Mouse (Mus musculus): ENCODE results near the gene Slc12a7. TPM values are rescaled to one million over a fixed set of nuclear protein-coding genes. Genes with fewer than 3 reads are reported as not detected.

The Slc12a7 gene
- polyA plus RNA-seq, 1 experiment from 2014 or later: 21.5 TPM

GRCm38 (mm10) chr13:73823711-73824110, 90.8 kb downstream of the Slc12a7 start:
- Histone ChIP-seq H3K9ac (no peak overlapping the region), H3K4me1 (peaks cover 13% of the 10 kb centered on the region), H3K4me3 (no peak overlapping the region), H3K36me3 (peaks cover 69% of the 10 kb centered on the region), H3K4me2 (no peak overlapping the region), H3K27ac (no peak overlapping the region), H3K27me3 (no peaks in the 10 kb centered on the region), H3K9me3 (no peaks in the 10 kb centered on the region)
- WGBS: 80% methylated on average over 6 of the region's 6 CpGs
- no peak for ATAC-seq (ENCODE audit: insufficient number of reproducible peaks, insufficient read depth, low FRiP score, low TSS enrichment, low read depth)

DNA sequence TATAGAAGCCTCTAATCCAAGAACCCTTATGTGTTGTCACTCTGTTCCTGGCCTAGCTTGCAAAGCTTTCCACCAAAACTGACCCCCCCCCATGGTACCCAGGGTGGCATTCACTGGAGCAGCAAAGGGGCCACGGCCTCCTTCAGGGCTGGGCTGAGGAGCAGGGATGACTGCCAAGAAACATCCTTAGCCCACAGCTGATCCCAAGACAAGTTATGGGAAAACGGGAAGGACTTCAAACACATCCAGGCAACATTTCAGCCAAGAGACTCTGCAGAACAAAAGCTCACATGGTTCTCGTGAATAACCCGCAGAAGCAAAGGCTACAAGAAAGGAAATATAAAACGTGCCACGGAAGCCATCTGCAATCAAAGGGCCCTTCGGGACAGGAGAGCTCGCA, 94.3 kb downstream of the Slc12a7 start:
- no peaks in the 10 kb centered on the region for H3K27me3 ChIP-seq
- 0 out of 2 replicates have a peak overlapping the region, but pooled peaks have one; percentile 28 for H3K27ac ChIP-seq
- H3K4me1 ChIP-seq: peaks cover 14% of the 10 kb centered on the region
- ATAC-seq (ENCODE audit: insufficient number of reproducible peaks, insufficient read depth, low FRiP score, low TSS enrichment, low read depth): no peak
- no peak overlapping the region for H3K4me3 ChIP-seq
- no peaks in the 10 kb centered on the region for H3K9me3 ChIP-seq
- H3K9ac ChIP-seq: no peak overlapping the region
- no peak overlapping the region for H3K4me2 ChIP-seq
- peaks cover 44% of the 10 kb centered on the region for H3K36me3 ChIP-seq
- 44% methylated on average over 8 of the region's 8 CpGs for WGBS

DNA sequence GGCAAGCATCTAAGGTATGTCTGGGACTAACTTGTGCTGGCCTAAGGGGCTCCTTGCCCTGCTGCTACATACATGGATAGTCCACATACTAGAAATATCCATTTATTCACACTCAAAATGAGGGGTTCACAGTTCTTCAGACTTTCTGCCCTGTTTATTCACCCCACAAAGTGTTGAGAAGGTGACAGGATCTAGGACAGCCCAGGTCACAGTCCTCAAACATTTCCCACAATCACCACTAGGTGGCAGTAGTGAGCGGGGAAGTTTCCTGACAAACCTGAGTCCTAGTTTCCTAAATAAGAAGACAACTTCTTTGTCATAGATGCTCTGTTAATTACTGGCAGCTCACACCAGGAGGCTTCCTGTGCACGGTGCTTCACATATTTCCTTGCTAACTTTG, 98.6 kb downstream of the Slc12a7 start:
- Histone ChIP-seq H3K4me1 (peaks cover 52% of the 10 kb centered on the region), H3K9me3 (no peaks in the 10 kb centered on the region), H3K27ac (no peak overlapping the region), H3K4me2 (no peak overlapping the region), H3K9ac (no peak overlapping the region), H3K27me3 (no peaks in the 10 kb centered on the region), H3K4me3 (no peak overlapping the region), H3K36me3 (peaks cover 3% of the 10 kb centered on the region)
- no peak for ATAC-seq (ENCODE audit: insufficient number of reproducible peaks, insufficient read depth, low FRiP score, low TSS enrichment, low read depth)
- WGBS: 0% methylated on average over 2 of the region's 2 CpGs

DNA sequence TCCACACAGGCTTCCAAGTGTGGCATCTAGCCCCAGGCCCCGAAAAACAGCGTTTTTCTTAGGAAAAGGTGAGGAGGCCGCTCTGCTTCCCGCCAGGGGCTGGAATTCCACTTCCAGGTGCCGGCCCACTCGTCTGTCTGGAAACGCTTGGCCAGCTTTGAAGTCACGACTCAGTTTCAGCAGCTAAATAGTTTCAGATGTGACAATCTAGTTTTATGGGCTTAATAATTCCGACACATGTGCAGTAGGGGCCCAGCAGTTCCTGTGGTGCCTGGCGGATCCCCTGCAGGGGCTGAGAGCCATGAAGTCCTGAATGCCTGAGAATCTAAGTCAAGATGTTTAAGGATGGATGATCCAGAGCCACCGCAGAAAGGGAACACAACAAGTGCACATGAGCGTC, 100.9 kb downstream of the Slc12a7 start:
- H3K27ac ChIP-seq: peak overlapping the region; percentile 65; the same call in 1 of the 2 replicates
- H3K36me3 ChIP-seq: peaks cover 8% of the 10 kb centered on the region
- 20% methylated on average over 12 of the region's 12 CpGs for WGBS
- H3K27me3 ChIP-seq: no peaks in the 10 kb centered on the region
- no peak overlapping the region for H3K4me3 ChIP-seq
- peaks cover 51% of the 10 kb centered on the region for H3K4me1 ChIP-seq
- no peak for ATAC-seq (ENCODE audit: insufficient number of reproducible peaks, insufficient read depth, low FRiP score, low TSS enrichment, low read depth)
- no peak overlapping the region for H3K9ac ChIP-seq
- peak overlapping the region; percentile 24; the same call in 1 of the 2 replicates for H3K4me2 ChIP-seq
- H3K9me3 ChIP-seq: no peaks in the 10 kb centered on the region

DNA sequence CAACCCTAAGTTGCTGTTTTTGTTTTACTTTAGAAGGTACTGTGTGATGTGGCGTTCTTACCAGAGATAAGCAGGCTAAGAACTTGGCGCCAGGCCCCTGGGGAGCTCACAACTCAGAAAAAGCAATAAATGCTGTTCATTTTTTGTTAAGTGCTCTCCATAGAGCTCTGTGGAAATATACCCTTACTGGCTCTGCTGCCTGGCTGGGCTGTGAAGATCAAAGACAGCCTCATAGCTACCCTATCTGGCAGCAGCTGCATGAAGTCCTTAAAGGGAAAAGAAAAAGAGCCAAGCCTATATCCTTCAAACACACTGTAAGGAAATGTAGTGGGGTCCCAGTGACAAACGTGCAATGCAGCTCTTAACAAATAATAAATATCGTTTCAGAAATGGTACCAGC, 102.9 kb downstream of the Slc12a7 start:
- 64% methylated on average over 4 of the region's 4 CpGs for WGBS
- H3K36me3 ChIP-seq: peaks cover 8% of the 10 kb centered on the region; the same call in 1 of the 2 replicates
- no peak overlapping the region for H3K9ac ChIP-seq
- no peak for ATAC-seq (ENCODE audit: insufficient number of reproducible peaks, insufficient read depth, low FRiP score, low TSS enrichment, low read depth)
- peaks cover 61% of the 10 kb centered on the region for H3K4me1 ChIP-seq
- no peaks in the 10 kb centered on the region for H3K9me3 ChIP-seq
- H3K4me2 ChIP-seq: no peak overlapping the region
- H3K27ac ChIP-seq: no peak overlapping the region
- no peak overlapping the region for H3K4me3 ChIP-seq
- H3K27me3 ChIP-seq: no peaks in the 10 kb centered on the region

GRCm38 (mm10) chr13:73836491-73836890, 103.6 kb downstream of the Slc12a7 start:
- Histone ChIP-seq H3K4me1 (peaks cover 61% of the 10 kb centered on the region), H3K4me2 (no peak overlapping the region), H3K4me3 (no peak overlapping the region), H3K27me3 (no peaks in the 10 kb centered on the region), H3K36me3 (peaks cover 8% of the 10 kb centered on the region; the same call in 1 of the 2 replicates), H3K9ac (no peak overlapping the region), H3K9me3 (no peaks in the 10 kb centered on the region), H3K27ac (no peak overlapping the region)
- ATAC-seq (ENCODE audit: insufficient number of reproducible peaks, insufficient read depth, low FRiP score, low TSS enrichment, low read depth): no peak
- WGBS: 81% methylated on average over 6 of the region's 6 CpGs

GRCm38 (mm10) chr13:73837708-73838107, 104.8 kb downstream of the Slc12a7 start:
- H3K4me3 ChIP-seq: no peak overlapping the region
- ATAC-seq (ENCODE audit: insufficient number of reproducible peaks, insufficient read depth, low FRiP score, low TSS enrichment, low read depth): no peak

DNA sequence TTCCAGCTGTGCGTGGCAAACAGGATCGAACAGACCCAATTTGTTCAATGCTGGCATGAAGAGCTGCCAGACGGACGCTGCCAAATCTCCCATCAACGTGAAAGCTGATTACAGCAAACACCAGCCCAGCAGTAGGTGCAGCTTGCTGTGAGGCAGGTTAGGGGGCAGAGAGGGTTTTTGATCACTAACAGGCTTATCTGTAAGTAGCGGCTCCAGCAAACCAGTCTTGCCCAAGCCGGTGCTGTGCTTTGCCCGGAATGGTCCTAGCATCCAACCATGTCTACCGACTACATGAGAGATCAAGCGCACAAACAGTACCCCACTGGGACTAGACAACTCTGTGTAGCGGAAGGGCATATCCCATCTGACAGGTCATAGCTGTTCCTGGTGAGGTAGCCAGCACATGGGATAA, 106.2 kb downstream of the Slc12a7 start:
- Histone ChIP-seq H3K4me3 (no peak overlapping the region), H3K27ac (no peak overlapping the region), H3K36me3 (peaks cover 10% of the 10 kb centered on the region; the same call in 1 of the 2 replicates), H3K27me3 (no peaks in the 10 kb centered on the region), H3K9ac (no peak overlapping the region), H3K4me2 (no peak overlapping the region), H3K9me3 (no peaks in the 10 kb centered on the region), H3K4me1 (peaks cover 46% of the 10 kb centered on the region)
- no peak for ATAC-seq (ENCODE audit: insufficient number of reproducible peaks, insufficient read depth, low FRiP score, low TSS enrichment, low read depth)
- WGBS: 66% methylated on average over 11 of the region's 11 CpGs

More at GRCm38 (mm10) chr13:73837708-73838107, 104.8 kb downstream of the Slc12a7 start:
- WGBS: 81% methylated on average over 8 of the region's 8 CpGs
- H3K27me3 ChIP-seq: no peaks in the 10 kb centered on the region
- H3K36me3 ChIP-seq: peaks cover 8% of the 10 kb centered on the region; the same call in 1 of the 2 replicates
- H3K4me1 ChIP-seq: peaks cover 56% of the 10 kb centered on the region
- no peak overlapping the region for H3K4me2 ChIP-seq
- no peak overlapping the region for H3K27ac ChIP-seq
- no peaks in the 10 kb centered on the region for H3K9me3 ChIP-seq
- H3K9ac ChIP-seq: no peak overlapping the region

DNA sequence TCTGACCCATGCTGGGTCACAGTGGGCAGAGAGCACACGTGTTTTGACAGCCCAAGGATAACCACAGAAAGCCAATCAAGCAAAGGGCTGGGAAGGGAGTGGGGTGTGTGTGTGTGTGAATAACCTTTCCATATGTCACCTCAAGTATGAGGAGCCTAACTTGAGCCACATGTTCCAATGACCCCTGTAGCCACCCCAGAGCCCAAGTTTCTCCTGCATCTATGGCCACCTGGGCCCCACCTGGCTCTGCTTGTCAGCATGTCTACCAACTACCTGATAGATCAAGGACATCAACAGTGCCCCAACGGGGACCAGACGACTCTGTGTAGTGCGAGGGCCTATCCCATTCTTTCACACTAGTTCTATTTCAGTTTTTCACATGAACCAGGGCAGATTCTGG, 106.8 kb downstream of the Slc12a7 start:
- no peak overlapping the region for H3K4me3 ChIP-seq
- H3K36me3 ChIP-seq: peaks cover 10% of the 10 kb centered on the region; the same call in 1 of the 2 replicates
- H3K4me1 ChIP-seq: peaks cover 46% of the 10 kb centered on the region
- ATAC-seq (ENCODE audit: insufficient number of reproducible peaks, insufficient read depth, low FRiP score, low TSS enrichment, low read depth): no peak
- WGBS: 59% methylated on average over 4 of the region's 4 CpGs
- H3K9ac ChIP-seq: no peak overlapping the region
- H3K9me3 ChIP-seq: no peaks in the 10 kb centered on the region
- no peak overlapping the region for H3K4me2 ChIP-seq
- no peaks in the 10 kb centered on the region for H3K27me3 ChIP-seq
- no peak overlapping the region for H3K27ac ChIP-seq

DNA sequence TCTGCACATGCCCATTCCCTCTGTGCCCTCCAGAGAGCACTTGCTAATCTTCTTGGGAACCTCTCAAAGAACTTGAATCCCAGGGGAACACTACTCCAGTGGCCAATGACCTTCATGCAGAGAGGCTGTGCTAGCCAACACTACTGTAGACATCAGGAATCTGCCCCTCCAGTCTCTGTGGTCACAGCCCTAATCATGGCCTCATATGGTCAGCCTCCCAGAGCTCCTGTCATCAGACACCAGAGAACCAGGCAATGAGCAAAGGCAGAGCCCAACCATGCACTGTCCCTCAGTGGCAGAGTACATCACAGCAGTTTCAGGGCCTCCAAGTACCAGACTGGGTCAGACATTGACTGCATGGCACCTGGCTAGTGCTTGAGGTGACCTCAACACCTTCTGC, 109.8 kb downstream of the Slc12a7 start:
- H3K27ac ChIP-seq: no peak overlapping the region
- no peaks in the 10 kb centered on the region for H3K9me3 ChIP-seq
- H3K27me3 ChIP-seq: peaks cover 11% of the 10 kb centered on the region
- no peak overlapping the region for H3K9ac ChIP-seq
- ATAC-seq (ENCODE audit: insufficient number of reproducible peaks, insufficient read depth, low FRiP score, low TSS enrichment, low read depth): no peak
- H3K4me2 ChIP-seq: no peak overlapping the region
- peaks cover 44% of the 10 kb centered on the region for H3K4me1 ChIP-seq
- H3K4me3 ChIP-seq: no peak overlapping the region
- H3K36me3 ChIP-seq: peaks cover 9% of the 10 kb centered on the region; the same call in 1 of the 2 replicates

GRCm38 (mm10) chr13:73846589-73847464, 113.9 kb downstream of the Slc12a7 start:
- no peak overlapping the region for H3K27ac ChIP-seq
- H3K9ac ChIP-seq: peak overlapping the region; percentile 82
- H3K9me3 ChIP-seq: no peaks in the 10 kb centered on the region
- 0 out of 2 replicates have a peak, but pooled peaks cover 3% of the 10 kb centered on the region for H3K36me3 ChIP-seq
- WGBS: under 1% methylated on average over 64 of the region's 65 CpGs
- peak; percentile 62; the same call in 1 of the 2 replicates for ATAC-seq (ENCODE audit: insufficient number of reproducible peaks, insufficient read depth, low FRiP score, low TSS enrichment, low read depth)
- H3K27me3 ChIP-seq: peaks cover 20% of the 10 kb centered on the region
- H3K4me3 ChIP-seq: peak overlapping the region; percentile 75
- peaks cover 33% of the 10 kb centered on the region for H3K4me1 ChIP-seq
- peak overlapping the region; percentile 87 for H3K4me2 ChIP-seq

- Histone ChIP-seq H3K9ac (peak within 1 kb of the TSS; percentile 82), H3K36me3 (0 out of 2 replicates have a peak, but pooled peaks cover 3% of the 10 kb centered on the region), H3K27me3 (peaks cover 20% of the 10 kb centered on the region), H3K27ac (no peak within 1 kb of the TSS), H3K4me2 (peak within 1 kb of the TSS; percentile 87), H3K4me3 (peak within 1 kb of the TSS; percentile 75), H3K4me1 (peaks cover 33% of the 10 kb centered on the region), H3K9me3 (no peaks in the 10 kb centered on the region)
- under 1% methylated on average over 38 of the region's 38 CpGs for WGBS
- ATAC-seq (ENCODE audit: insufficient number of reproducible peaks, insufficient read depth, low FRiP score, low TSS enrichment, low read depth): peak; percentile 78
These were observed 114.6 kb downstream of the Slc12a7 start, which contains the start of gene Nkd2 for GRCm38 (mm10) chr13:73847465-73847836. TSS of gene Nkd2 (minus strand) at chr13:73847631.
